Mouse (Mus musculus) hindbrain, embryonic 15.5 days (tissue): ENCODE data around the gene 2010300C02Rik. TPM values are rescaled to one million over a fixed set of nuclear protein-coding genes. Genes with fewer than 3 reads are reported as not detected.

Source experiments
- ATAC-seq: fragments of 200-750 bp; cut with Nextera tagmentation; 2 replicates; pipeline ENCODE4 v1.8.0; 2017; ENCODE audit warnings: low read depth, moderate number of reproducible peaks, moderate TSS enrichment; ENCODE audit not compliant: low FRiP score
- H3K27ac ChIP-seq: fragments of 300-500 bp; sonication (generic); replicated peaks from 2 replicates; pipeline ENCODE4 v1.5.1; 2015; ENCODE audit warnings: mild to moderate bottlenecking, inconsistent platforms
- H3K27me3 ChIP-seq: fragments of 300-500 bp; sonication (generic); 2 replicates; pipeline ENCODE4 v1.6.1; 2015; ENCODE audit warnings: control low read depth, inconsistent platforms
- H3K36me3 ChIP-seq: fragments of 300-500 bp; sonication (generic); 2 replicates; pipeline ENCODE4 v1.6.1; 2015; ENCODE audit warnings: control low read depth, inconsistent platforms
- H3K4me1 ChIP-seq: fragments of 300-500 bp; sonication (generic); replicated peaks from 2 replicates; pipeline ENCODE4 v1.6.1; 2015; ENCODE audit warnings: control low read depth, inconsistent platforms
- H3K4me2 ChIP-seq: fragments of 300-500 bp; sonication (generic); 2 replicates; pipeline ENCODE4 v1.6.1; 2015; ENCODE audit warnings: moderate library complexity, mild to moderate bottlenecking, inconsistent platforms
- H3K4me3 ChIP-seq: fragments of 300-500 bp; sonication (generic); 2 replicates; pipeline ENCODE4 v1.5.1; 2015; ENCODE audit warnings: mild to moderate bottlenecking, inconsistent platforms
- H3K9ac ChIP-seq: fragments of 300-500 bp; sonication (generic); 2 replicates; pipeline ENCODE4 v1.6.1; 2015; ENCODE audit warnings: inconsistent platforms
- H3K9me3 ChIP-seq: fragments of 300-500 bp; sonication (generic); 2 replicates; pipeline ENCODE4 v1.6.1; 2016; ENCODE audit warnings: control low read depth, inconsistent platforms
- WGBS: fragments of 180-500 bp; shearing (Covaris S2); methylation state at CpG from one replicate; pipeline ENCODE4 v1.1.7; 2015; 5-methylcytosine and 5-hydroxymethylcytosine counted together
- polyA plus RNA-seq: library from polyadenylated mRNA; unstranded; fragments of >200 nt; fragmentation: Nextera tagmentation; extraction: Ambion mirVana; gene quantifications from 2 replicates; pipeline ENCODE4 v1.2.1, GENCODE M21; 2015

Gene 2010300C02Rik
- polyA plus RNA-seq, 1 experiment from 2014 or later: 3.2 TPM

- no peaks in the 10 kb centered on the region for H3K4me1 ChIP-seq
- no peak overlapping the region for H3K27ac ChIP-seq
- H3K9ac ChIP-seq: no peak overlapping the region
- no peak overlapping the region for H3K4me2 ChIP-seq
- H3K4me3 ChIP-seq: no peak overlapping the region
- H3K9me3 ChIP-seq: no peaks in the 10 kb centered on the region
- 79% methylated on average over 5 of the region's 5 CpGs for WGBS
- ATAC-seq: no peak
- H3K27me3 ChIP-seq: no peaks in the 10 kb centered on the region
- no peaks in the 10 kb centered on the region for H3K36me3 ChIP-seq
Measured at GRCm38 (mm10) chr1:37653992-37654391, 65.9 kb downstream of the 2010300C02Rik start.

- Histone ChIP-seq H3K27ac (no peak overlapping the region), H3K27me3 (no peaks in the 10 kb centered on the region), H3K36me3 (no peaks in the 10 kb centered on the region), H3K4me1 (no peaks in the 10 kb centered on the region), H3K4me2 (no peak overlapping the region), H3K9ac (no peak overlapping the region), H3K9me3 (no peaks in the 10 kb centered on the region), H3K4me3 (no peak overlapping the region)
- 91% methylated on average over 10 of the region's 10 CpGs for WGBS
- ATAC-seq: no peak
Measured at GRCm38 (mm10) chr1:37647066-37647465, 72.8 kb downstream of the 2010300C02Rik start.

- Histone ChIP-seq H3K27ac (no peak overlapping the region), H3K9me3 (no peaks in the 10 kb centered on the region), H3K27me3 (no peaks in the 10 kb centered on the region; the same call in 1 of the 2 replicates), H3K36me3 (no peaks in the 10 kb centered on the region), H3K4me3 (no peak overlapping the region), H3K4me2 (no peak overlapping the region), H3K9ac (no peak overlapping the region), H3K4me1 (no peaks in the 10 kb centered on the region)
- ATAC-seq: no peak
- WGBS: 93% methylated on average over 16 of the region's 16 CpGs
Measured at GRCm38 (mm10) chr1:37644501-37644900, 75.4 kb downstream of the 2010300C02Rik start.

DNA sequence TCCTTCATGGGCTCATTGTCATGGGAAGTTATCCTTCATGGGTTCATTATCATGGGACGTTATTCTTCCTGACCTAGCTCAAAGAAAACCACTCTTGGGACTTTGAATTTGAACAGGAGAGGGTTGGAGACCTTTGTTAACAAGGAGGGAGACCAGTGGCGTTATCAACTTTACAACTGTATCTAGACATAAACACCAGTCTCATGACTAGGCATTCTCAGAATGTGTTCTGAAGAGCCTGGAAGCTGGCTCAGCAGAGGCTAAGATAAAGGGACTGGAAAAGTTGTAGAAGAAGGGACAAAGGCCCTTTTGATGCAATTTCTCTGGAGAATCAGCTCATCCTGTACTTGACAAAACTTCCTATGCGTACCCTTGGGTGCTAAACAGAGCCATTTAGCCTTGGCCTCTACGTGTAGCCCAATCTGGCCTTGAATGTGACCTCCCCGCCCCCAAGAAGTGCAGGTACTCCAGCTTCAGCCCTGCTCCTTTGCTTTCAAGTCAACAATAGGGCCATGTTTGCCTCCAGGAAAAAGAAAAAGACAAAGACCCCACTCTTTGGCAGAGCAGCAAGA is 76.0 kb downstream of the 2010300C02Rik start:
- no peaks in the 10 kb centered on the region; the same call in 1 of the 2 replicates for H3K4me1 ChIP-seq
- no peaks in the 10 kb centered on the region for H3K9me3 ChIP-seq
- H3K27ac ChIP-seq: no peak overlapping the region
- H3K4me3 ChIP-seq: no peak overlapping the region
- no peak for ATAC-seq
- no peaks in the 10 kb centered on the region; the same call in 1 of the 2 replicates for H3K27me3 ChIP-seq
- WGBS: 85% methylated on average over 5 of the region's 5 CpGs
- no peak overlapping the region for H3K4me2 ChIP-seq
- H3K36me3 ChIP-seq: no peaks in the 10 kb centered on the region
- H3K9ac ChIP-seq: no peak overlapping the region

DNA sequence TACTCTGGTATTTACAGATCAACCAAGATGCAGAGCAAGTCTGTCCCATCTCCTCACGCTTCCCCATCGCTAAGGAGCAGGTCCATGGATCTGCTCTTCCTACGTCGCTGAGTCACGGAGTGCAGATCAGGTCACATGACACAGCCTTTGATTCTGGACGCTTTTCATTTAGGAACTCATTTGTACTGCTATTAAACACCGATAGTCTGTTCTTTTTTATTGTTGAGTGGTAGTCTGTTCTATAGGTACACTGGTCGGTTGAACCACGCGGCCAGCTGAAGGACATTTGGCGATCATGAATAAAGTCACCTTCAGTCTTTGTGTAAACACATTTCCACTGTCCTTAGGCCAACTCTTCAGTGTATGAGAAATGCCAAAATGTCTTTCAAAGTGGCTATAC is 78.5 kb downstream of the 2010300C02Rik start:
- no peak overlapping the region for H3K4me2 ChIP-seq
- ATAC-seq: no peak
- H3K27ac ChIP-seq: no peak overlapping the region
- H3K36me3 ChIP-seq: no peaks in the 10 kb centered on the region
- no peak overlapping the region for H3K9ac ChIP-seq
- no peak overlapping the region for H3K4me3 ChIP-seq
- no peaks in the 10 kb centered on the region; the same call in 1 of the 2 replicates for H3K4me1 ChIP-seq
- 92% methylated on average over 11 of the region's 11 CpGs for WGBS
- H3K9me3 ChIP-seq: no peaks in the 10 kb centered on the region
- no peaks in the 10 kb centered on the region; the same call in 1 of the 2 replicates for H3K27me3 ChIP-seq

DNA sequence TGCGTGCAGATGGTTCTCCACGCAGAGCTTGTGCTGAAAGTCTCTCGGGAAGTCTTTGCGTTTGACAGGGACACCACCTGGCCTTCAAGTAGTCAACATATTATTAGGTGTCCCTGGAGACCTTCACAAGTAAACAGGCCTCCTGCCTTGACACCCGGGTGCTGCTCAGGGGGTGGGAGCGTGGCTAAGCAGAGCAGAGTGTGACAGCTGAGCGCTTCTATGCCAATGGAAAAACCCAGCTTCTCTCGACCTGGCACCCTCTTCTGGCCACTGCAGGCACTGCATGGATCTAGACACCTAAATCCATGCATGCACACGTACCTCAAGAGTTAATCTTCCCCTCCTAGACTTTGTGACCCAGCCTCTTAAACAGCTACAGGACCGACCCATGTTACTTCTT is 80.8 kb downstream of the 2010300C02Rik start:
- H3K9me3 ChIP-seq: no peaks in the 10 kb centered on the region
- peak overlapping the region; percentile 21; the same call in 1 of the 2 replicates for H3K4me3 ChIP-seq
- H3K4me2 ChIP-seq: peak overlapping the region; percentile 48
- H3K27me3 ChIP-seq: no peaks in the 10 kb centered on the region; the same call in 1 of the 2 replicates
- no peaks in the 10 kb centered on the region for H3K36me3 ChIP-seq
- peak; percentile 91 for ATAC-seq
- no peaks in the 10 kb centered on the region; the same call in 1 of the 2 replicates for H3K4me1 ChIP-seq
- no peak overlapping the region for H3K27ac ChIP-seq
- WGBS: 13% methylated on average over 10 of the region's 10 CpGs
- H3K9ac ChIP-seq: no peak overlapping the region

GRCm38 (mm10) chr1:37638560-37638959 is 81.3 kb downstream of the 2010300C02Rik start:
- H3K27me3 ChIP-seq: no peaks in the 10 kb centered on the region; the same call in 1 of the 2 replicates
- H3K4me1 ChIP-seq: no peaks in the 10 kb centered on the region; the same call in 1 of the 2 replicates
- no peak overlapping the region for H3K27ac ChIP-seq
- H3K9me3 ChIP-seq: no peaks in the 10 kb centered on the region
- H3K9ac ChIP-seq: no peak overlapping the region
- 80% methylated on average over 9 of the region's 9 CpGs for WGBS
- ATAC-seq: no peak
- no peaks in the 10 kb centered on the region for H3K36me3 ChIP-seq
- no peak overlapping the region for H3K4me2 ChIP-seq
- H3K4me3 ChIP-seq: no peak overlapping the region

DNA sequence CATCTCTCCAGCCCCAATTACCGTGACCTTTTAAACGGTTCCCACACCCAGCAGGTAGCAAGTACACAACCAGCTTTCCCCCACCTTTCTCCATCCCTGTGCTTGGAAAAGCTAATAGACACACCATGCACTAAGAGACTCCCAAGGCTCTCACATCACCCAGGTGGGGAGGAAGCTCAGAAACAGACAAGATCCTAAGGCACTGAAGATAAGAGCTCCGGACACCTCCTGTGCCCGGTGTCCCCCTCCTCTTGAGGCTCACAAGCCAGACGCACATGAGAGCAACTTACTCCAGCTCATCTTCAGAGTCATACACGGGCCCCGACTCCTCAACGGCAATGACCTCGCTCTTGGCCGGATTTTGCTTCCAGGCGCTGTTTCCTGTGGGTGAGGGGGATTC is 82.3 kb downstream of the 2010300C02Rik start:
- no peak overlapping the region for H3K4me3 ChIP-seq
- no peaks in the 10 kb centered on the region; the same call in 1 of the 2 replicates for H3K27me3 ChIP-seq
- H3K4me2 ChIP-seq: no peak overlapping the region
- H3K9me3 ChIP-seq: no peaks in the 10 kb centered on the region
- no peak overlapping the region for H3K9ac ChIP-seq
- H3K4me1 ChIP-seq: no peaks in the 10 kb centered on the region; the same call in 1 of the 2 replicates
- WGBS: 79% methylated on average over 11 of the region's 11 CpGs
- H3K27ac ChIP-seq: no peak overlapping the region
- H3K36me3 ChIP-seq: no peaks in the 10 kb centered on the region
- ATAC-seq: no peak

DNA sequence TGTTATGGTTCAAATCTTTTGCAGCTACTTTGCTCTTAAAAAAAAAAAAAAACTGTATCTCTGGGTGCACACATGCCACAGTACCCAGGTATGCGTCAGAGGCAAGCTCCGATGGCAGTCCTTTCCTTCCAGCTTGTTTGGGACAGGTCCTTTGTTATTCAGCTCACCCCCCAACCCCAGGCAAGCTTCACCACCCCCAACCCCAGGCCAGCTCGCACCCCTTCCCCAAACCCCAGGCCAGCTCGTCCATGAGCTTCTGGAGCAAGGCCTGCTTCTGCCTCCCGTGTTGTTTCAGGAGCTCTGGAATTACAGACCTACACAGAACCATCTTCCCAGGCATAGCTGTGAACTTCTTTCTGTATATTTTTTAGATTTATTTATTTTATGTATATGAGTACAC is 83.1 kb downstream of the 2010300C02Rik start:
- Histone ChIP-seq H3K27ac (no peak overlapping the region), H3K9ac (no peak overlapping the region), H3K9me3 (no peaks in the 10 kb centered on the region), H3K36me3 (no peaks in the 10 kb centered on the region), H3K4me2 (no peak overlapping the region), H3K27me3 (no peaks in the 10 kb centered on the region; the same call in 1 of the 2 replicates), H3K4me1 (no peaks in the 10 kb centered on the region; the same call in 1 of the 2 replicates), H3K4me3 (no peak overlapping the region)
- no peak for ATAC-seq
- WGBS: 83% methylated on average over 5 of the region's 5 CpGs

DNA sequence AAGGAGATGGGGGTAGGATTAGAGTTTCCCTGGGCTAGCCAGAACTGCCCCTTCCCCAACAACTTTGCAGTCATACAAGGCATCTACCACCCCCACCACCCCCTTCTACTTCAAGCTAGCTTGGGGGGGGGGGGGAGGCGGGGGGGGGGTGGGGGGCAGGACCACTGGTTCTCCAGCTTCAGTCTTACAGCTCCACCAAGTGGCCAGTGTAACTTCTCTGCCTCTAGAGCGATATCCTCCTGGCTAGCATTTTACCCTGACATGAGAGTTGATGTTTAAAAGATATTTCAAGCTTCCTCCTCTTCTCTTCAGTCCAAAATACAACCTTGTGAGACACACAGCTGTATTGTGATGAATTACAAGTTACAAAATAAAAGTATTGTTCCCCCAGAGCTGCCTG is 83.7 kb downstream of the 2010300C02Rik start:
- Histone ChIP-seq H3K4me2 (no peak overlapping the region), H3K9ac (no peak overlapping the region), H3K27me3 (no peaks in the 10 kb centered on the region), H3K36me3 (no peaks in the 10 kb centered on the region), H3K9me3 (no peaks in the 10 kb centered on the region), H3K27ac (no peak overlapping the region), H3K4me1 (no peaks in the 10 kb centered on the region; the same call in 1 of the 2 replicates), H3K4me3 (no peak overlapping the region)
- 42% methylated on average over 2 of the region's 2 CpGs for WGBS
- no peak for ATAC-seq

DNA sequence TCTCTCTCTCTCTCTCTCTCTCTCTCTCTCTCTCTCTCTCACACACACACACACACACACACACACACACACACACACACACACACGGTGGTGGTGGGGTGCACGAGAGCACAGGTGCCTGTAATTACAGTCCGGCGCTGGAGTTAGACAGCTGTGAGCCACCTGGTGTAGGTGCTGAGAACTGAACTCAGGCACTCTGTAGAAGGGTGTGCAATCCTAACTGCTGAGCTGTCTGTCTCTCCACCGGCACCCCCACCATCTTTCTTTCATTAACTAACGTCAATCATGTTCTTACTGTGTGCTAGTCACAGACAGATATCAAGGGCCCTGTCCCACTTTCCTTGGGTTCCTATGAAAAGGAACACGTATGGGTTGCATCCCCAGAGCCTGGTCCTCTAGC is 84.2 kb downstream of the 2010300C02Rik start:
- no peaks in the 10 kb centered on the region for H3K27me3 ChIP-seq
- 60% methylated on average over 7 of the region's 7 CpGs for whole genome bisulfite sequencing

GRCm38 (mm10) chr1:37634658-37635057 is 85.2 kb downstream of the 2010300C02Rik start:
- Histone ChIP-seq H3K9me3 (no peaks in the 10 kb centered on the region), H3K27me3 (no peaks in the 10 kb centered on the region), H3K4me1 (no peaks in the 10 kb centered on the region; the same call in 1 of the 2 replicates), H3K27ac (no peak overlapping the region), H3K4me3 (no peak overlapping the region), H3K36me3 (no peaks in the 10 kb centered on the region), H3K9ac (no peak overlapping the region), H3K4me2 (no peak overlapping the region)
- WGBS: 24% methylated on average over 4 of the region's 4 CpGs
- peak; percentile 23; the same call in 1 of the 2 replicates for ATAC-seq

More for the DNA sequence above, 84.2 kb downstream of the 2010300C02Rik start:
- Histone ChIP-seq H3K4me3 (no peak overlapping the region), H3K9me3 (no peaks in the 10 kb centered on the region), H3K9ac (no peak overlapping the region), H3K4me2 (no peak overlapping the region), H3K4me1 (no peaks in the 10 kb centered on the region; the same call in 1 of the 2 replicates), H3K27ac (no peak overlapping the region), H3K36me3 (no peaks in the 10 kb centered on the region)
- ATAC-seq: no peak
